Mouse (Mus musculus): Measurements from ENCODE around the gene Olfr1431. TPM values are rescaled to one million over a fixed set of nuclear protein-coding genes. Genes with fewer than 3 reads are reported as not detected.
"Not testable (repeated sequence)": the region's sequence is repeated elsewhere in the genome, so short reads cannot be mapped to it uniquely, and the experiment has no call there.

Olfr1431 gene
- not detected for total RNA-seq (2021)
- long read RNA-seq, experiment 1: 0 reads
- long read RNA-seq, experiment 2: 0 reads

GRCm38 (mm10) chr19:12200334-12200733, at the start of gene Olfr1431:
Gene Olfr1431 (plus strand): TSS chr19:12200634.
- intact Hi-C loops (cut with DNase I; ENCODE audit: low total_unique reads): no loop called here
- DNase-seq: no peak

GRCm38 (mm10) chr19:12170062-12170599, 30.3 kb upstream of the Olfr1431 start, which contains the start of gene Olfr1555-ps1:
Gene Olfr1555-ps1 (minus strand): TSS chr19:12170112.
- DNase-seq; intact Hi-C loops (cut with DNase I; ENCODE audit: low total_unique reads): not testable (repeated sequence)

DNA sequence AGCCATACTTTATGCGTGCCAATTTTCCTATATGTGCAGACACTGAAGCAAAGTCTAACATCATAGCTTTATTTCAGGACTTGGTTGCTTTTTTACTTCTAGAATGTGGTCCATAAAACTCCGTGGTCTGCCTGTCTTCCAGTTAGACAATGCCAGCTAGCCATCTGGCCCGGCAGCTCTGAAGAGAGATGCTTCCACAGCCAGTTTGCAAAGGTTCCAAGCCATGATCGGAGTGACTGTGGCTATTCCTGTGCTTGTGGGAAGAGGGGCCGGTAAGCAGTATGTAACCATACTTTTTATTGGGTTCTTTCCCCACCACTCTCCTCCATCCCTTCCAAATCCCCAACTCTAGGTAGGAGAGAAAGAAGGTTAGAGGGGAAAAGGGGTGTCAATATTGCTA, 25.0 kb upstream of the Olfr1431 start:
- DNase-seq; intact Hi-C loops (cut with DNase I; ENCODE audit: low total_unique reads): not testable (repeated sequence)

GRCm38 (mm10) chr19:12199076-12199475, 1.4 kb upstream of the Olfr1431 start:
- intact Hi-C loops (cut with DNase I; ENCODE audit: low total_unique reads); DNase-seq: not testable (repeated sequence)

DNA sequence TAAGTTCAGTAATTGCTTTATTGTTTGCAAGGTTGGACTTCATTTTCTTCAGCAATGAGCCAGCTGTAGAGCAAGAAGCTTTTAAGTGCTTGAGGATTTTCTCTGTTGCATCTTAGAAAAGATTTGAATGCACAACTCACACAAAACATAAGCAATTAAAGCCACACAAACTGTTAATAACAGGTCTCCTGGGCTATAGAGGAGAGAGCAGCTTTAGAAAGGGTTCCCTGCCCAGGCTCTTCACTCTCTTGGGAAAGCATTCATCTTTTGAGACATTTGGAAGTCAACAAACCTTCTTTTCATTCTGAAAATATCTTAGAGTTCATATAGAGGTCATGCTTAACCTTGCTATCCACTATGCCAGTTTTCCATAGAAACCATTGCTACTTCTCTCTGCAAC, 32.1 kb downstream of the Olfr1431 start, which contains the start of gene Olfr1432:
TSS of gene Olfr1432 (minus strand) at position 101 of the 400 bp plus-strand sequence.
- DNase-seq; intact Hi-C loops (cut with DNase I; ENCODE audit: low total_unique reads): not testable (repeated sequence)

DNA sequence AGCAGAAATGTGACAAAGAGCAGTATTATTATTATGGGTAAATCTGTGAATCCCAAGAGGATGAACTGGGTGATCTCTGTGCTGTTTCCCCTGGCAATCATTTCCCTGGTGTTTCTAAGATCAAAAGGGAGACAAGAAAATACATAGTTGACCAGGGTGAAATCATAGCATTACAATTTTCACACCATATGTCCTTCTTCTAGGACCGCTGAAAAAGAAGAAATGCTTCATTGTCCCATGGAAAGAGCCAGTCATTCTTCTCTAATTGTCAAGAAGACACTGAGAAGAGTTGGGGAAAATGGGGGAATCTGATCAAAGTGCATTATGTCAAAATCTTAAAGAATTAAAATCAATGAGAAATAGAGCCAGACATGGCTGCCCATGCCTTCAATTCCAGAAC, 41.1 kb downstream of the Olfr1431 start, which contains the start of gene Olfr262:
TSS of gene Olfr262 (minus strand) at position 101 of the 400 bp plus-strand sequence.
- no peak for DNase-seq
- intact Hi-C loops (cut with DNase I; ENCODE audit: low total_unique reads): no loop called here

DNA sequence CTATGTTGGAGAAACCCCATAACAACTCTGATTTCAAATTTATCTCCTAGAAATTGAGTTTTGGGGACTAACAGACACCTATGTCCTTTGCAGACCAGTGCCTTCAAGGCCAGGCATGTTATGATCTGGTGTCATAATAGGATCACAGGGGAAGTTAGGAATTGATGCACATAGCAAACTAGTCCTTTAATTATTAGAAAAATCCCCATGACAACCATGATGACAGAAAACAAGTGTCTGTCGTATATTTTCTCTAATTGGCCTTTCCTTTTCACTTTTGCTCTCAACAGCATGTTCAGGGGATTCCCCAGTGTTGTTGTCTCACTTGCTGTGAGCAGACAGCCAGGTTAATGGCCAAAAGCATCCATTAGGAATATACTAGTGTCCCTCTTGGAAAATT, 60.3 kb downstream of the Olfr1431 start, which contains the start of gene Olfr235:
TSS of gene Olfr235 (plus strand) at position 301 of the 400 bp plus-strand sequence.
- no peak for DNase-seq
- intact Hi-C loops (cut with DNase I; ENCODE audit: low total_unique reads): no loop called here

Other genes starting within 250 kb of the Olfr1431 start
- 10 to 100 TPM; 70.8 to 71.5 TPM for gene Osbp, start 234.7 kb upstream of the Olfr1431 start, total RNA-seq (2021)
- gene Olfr1423, start 159.3 kb upstream of the Olfr1431 start, total RNA-seq (2021): not detected
- gene Olfr1424, start 138.0 kb upstream of the Olfr1431 start, total RNA-seq (2021): not detected
- not detected for gene Olfr1425, start 122.9 kb upstream of the Olfr1431 start, total RNA-seq (2021)
- not detected for gene Olfr1426, start 108.6 kb upstream of the Olfr1431 start, total RNA-seq (2021)
- not detected for gene Olfr1427, start 97.3 kb upstream of the Olfr1431 start, total RNA-seq (2021)
- not detected for gene Olfr1428, start 84.7 kb upstream of the Olfr1431 start, total RNA-seq (2021)
- gene Olfr76, start 77.4 kb upstream of the Olfr1431 start, total RNA-seq (2021): not detected
- gene Olfr1555-ps1, start 30.5 kb upstream of the Olfr1431 start, total RNA-seq (2021): not detected
- not detected for gene Olfr1432, start 32.0 kb downstream of the Olfr1431 start, total RNA-seq (2021)
- gene Olfr262, start 41.0 kb downstream of the Olfr1431 start, total RNA-seq (2021): not detected
- gene Olfr235, start 60.4 kb downstream of the Olfr1431 start, total RNA-seq (2021): not detected
- gene Olfr1434, start 79.2 kb downstream of the Olfr1431 start, total RNA-seq (2021): not detected
- not detected for gene Olfr1436, start 98.5 kb downstream of the Olfr1431 start, total RNA-seq (2021)
- gene Olfr1437, start 124.5 kb downstream of the Olfr1431 start, total RNA-seq (2021): not detected
- gene Olfr1438-ps1, start 135.3 kb downstream of the Olfr1431 start, total RNA-seq (2021): not detected
- gene Olfr1440, start 186.6 kb downstream of the Olfr1431 start, total RNA-seq (2021): not detected
- not detected for gene Olfr1441, start 216.8 kb downstream of the Olfr1431 start, total RNA-seq (2021)
- gene Pfpl, start 227.3 kb downstream of the Olfr1431 start, total RNA-seq (2021): not detected